Mouse (Mus musculus) forebrain, embryonic 15.5 days (tissue): ENCODE measurements around the gene Tcirg1. TPM values are rescaled to one million over a fixed set of nuclear protein-coding genes. Genes with fewer than 3 reads are reported as not detected.

ENCODE experiments used
- ATAC-seq: fragments of 200-750 bp; cut with Nextera tagmentation; replicated peaks from 2 replicates; pipeline ENCODE4 v1.8.0; 2017; ENCODE audit warnings: mild to moderate bottlenecking, moderate TSS enrichment, moderate library complexity
- H3K27ac ChIP-seq: fragments of 300-500 bp; sonication (generic); replicated peaks from 2 replicates; pipeline ENCODE4 v1.5.1; 2015; ENCODE audit warnings: mild to moderate bottlenecking, inconsistent platforms
- H3K27me3 ChIP-seq: fragments of 300-500 bp; sonication (generic); 2 replicates; pipeline ENCODE4 v1.6.1; 2015; ENCODE audit warnings: inconsistent platforms
- H3K36me3 ChIP-seq: fragments of 300-500 bp; sonication (generic); 2 replicates; pipeline ENCODE4 v1.6.1; 2015; ENCODE audit warnings: mild to moderate bottlenecking, inconsistent platforms
- H3K4me1 ChIP-seq: fragments of 300-500 bp; sonication (generic); 2 replicates; pipeline ENCODE4 v1.6.1; 2015; ENCODE audit warnings: inconsistent platforms
- H3K4me2 ChIP-seq: fragments of 300-500 bp; sonication (generic); replicated peaks from 2 replicates; pipeline ENCODE4 v1.6.1; 2015; ENCODE audit warnings: mild to moderate bottlenecking, inconsistent platforms
- H3K4me3 ChIP-seq: fragments of 300-500 bp; sonication (generic); 2 replicates; pipeline ENCODE4 v1.5.1; 2015; ENCODE audit warnings: mild to moderate bottlenecking, inconsistent platforms
- H3K9ac ChIP-seq: fragments of 300-500 bp; sonication (generic); replicated peaks from 2 replicates; pipeline ENCODE4 v1.6.1; 2015; ENCODE audit warnings: mild to moderate bottlenecking, inconsistent platforms
- H3K9me3 ChIP-seq: fragments of 300-500 bp; sonication (generic); 2 replicates; pipeline ENCODE4 v1.6.1; 2016; ENCODE audit warnings: inconsistent platforms
- WGBS: fragments of 180-500 bp; shearing (Covaris S2); methylation state at CpG from one replicate; pipeline ENCODE4 v1.1.7; 2015; ENCODE audit warnings: mixed read lengths; 5-methylcytosine and 5-hydroxymethylcytosine counted together
- polyA plus RNA-seq: library from polyadenylated mRNA; unstranded; fragments of >200 nt; fragmentation: Nextera tagmentation; extraction: Ambion mirVana; gene quantifications from 2 replicates; pipeline ENCODE4 v1.2.1, GENCODE M21; 2015

Gene Tcirg1
- 11.9 and 13.3 TPM in 2 replicates for polyA plus RNA-seq

DNA sequence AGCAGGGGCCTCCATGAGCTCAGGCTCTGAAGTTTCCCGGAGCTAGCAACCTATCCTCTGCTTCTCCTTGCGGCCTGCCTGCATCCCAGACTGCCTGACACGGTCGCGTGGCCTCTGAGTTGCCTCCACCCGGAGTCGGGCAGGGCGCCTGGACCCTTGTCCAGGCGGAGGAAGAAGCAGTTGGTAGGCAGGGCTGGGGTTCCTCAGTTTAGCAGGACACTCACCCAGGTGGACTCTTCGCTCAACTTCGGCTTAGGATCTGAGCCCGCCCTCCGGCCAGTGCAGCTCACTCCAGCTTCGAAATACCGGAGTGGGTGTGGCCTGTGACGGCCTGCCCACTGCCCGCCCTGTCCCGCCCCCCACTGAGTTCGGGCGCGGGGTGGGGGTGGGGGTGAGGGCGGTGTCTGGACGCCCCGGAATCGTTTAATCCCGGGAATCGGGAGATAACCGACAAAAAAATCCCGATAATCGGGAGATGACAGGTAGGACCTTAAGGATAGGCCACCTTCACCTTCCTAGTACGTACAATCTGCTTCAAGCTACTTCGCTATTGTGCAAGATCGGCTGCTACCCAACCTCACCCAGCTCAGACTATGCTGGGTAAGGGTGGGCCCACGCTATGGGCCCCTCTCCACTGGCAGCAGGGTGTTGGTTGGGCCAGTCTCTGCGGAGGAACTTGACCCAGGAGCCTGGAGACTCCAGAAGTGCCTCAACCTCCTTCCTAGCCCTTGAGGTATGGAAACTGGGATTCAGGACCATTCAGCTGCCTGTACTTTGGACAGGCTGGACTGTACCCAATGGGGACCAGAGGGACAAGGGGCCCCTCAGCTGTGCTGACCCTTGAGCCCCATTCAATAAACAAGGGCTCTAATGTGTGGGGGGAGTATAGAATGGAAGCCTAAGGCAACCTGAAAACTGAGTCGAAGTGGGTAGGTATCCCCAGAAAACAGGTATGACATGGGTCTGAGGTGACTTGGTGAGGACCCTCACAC, at the start of gene Tcirg1:
Gene Tcirg1, minus strand, starts transcription at position 339 of the 992 bp plus-strand sequence.
- peak within 1 kb of the TSS; percentile 41 for H3K9ac ChIP-seq
- ATAC-seq, result peak; percentile 67

DNA sequence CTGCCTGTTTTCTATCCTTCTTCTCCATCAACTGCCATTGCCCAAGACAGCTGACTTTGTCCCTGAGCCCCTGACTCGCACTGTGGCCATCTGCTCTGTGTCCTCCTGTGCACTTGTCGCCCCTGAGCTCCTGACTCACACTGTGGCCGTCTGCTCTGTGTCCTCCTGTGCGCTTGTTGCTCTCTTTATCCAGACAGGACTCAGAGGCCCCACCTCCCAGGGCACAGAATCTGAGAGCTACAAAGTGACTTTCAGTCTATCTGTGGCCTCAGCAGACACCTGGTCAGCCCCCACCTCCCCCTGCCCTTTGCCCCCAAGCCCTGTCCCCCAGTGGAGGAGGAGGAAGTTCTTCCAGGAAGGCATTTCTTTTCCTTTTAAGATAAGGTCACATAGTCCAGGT, 48.9 kb upstream of the Tcirg1 start:
- Histone ChIP-seq H3K9ac (no peak overlapping the region), H3K4me3 (no peak overlapping the region)

More for the DNA sequence above, at the start of gene Tcirg1:
- no peak within 1 kb of the TSS for H3K27ac ChIP-seq
- peaks cover 19% of the 10 kb centered on the region for H3K4me1 ChIP-seq
- peak within 1 kb of the TSS; percentile 65 for H3K4me2 ChIP-seq
- H3K4me3 ChIP-seq, result peak within 1 kb of the TSS; percentile 42
- H3K27me3 ChIP-seq, result no peaks in the 10 kb centered on the region
- no peaks in the 10 kb centered on the region for H3K9me3 ChIP-seq
- H3K36me3 ChIP-seq, result peaks cover 14% of the 10 kb centered on the region
- 4% methylated on average over 36 of the region's 36 CpGs for WGBS

GRCm38 (mm10) chr19:3955033-3955432, 48.1 kb upstream of the Tcirg1 start:
- Histone ChIP-seq H3K9ac (no peak overlapping the region), H3K9me3 (no peaks in the 10 kb centered on the region), H3K27me3 (no peaks in the 10 kb centered on the region), H3K4me2 (no peak overlapping the region), H3K27ac (no peak overlapping the region), H3K36me3 (no peaks in the 10 kb centered on the region), H3K4me1 (no peaks in the 10 kb centered on the region; the same call in 1 of the 2 replicates), H3K4me3 (no peak overlapping the region)
- 76% methylated on average over 3 of the region's 3 CpGs for WGBS
- no peak for ATAC-seq

More for the DNA sequence above, 48.9 kb upstream of the Tcirg1 start:
- H3K9me3 ChIP-seq, result no peaks in the 10 kb centered on the region
- H3K36me3 ChIP-seq, result no peaks in the 10 kb centered on the region
- H3K27me3 ChIP-seq, result no peaks in the 10 kb centered on the region
- ATAC-seq, result no peak
- H3K4me2 ChIP-seq, result no peak overlapping the region
- H3K4me1 ChIP-seq, result no peaks in the 10 kb centered on the region; the same call in 1 of the 2 replicates
- no peak overlapping the region for H3K27ac ChIP-seq
- WGBS, result 65% methylated on average over 4 of the region's 4 CpGs

GRCm38 (mm10) chr19:3952099-3952498, 45.2 kb upstream of the Tcirg1 start:
- Histone ChIP-seq H3K36me3 (no peaks in the 10 kb centered on the region), H3K9ac (no peak overlapping the region), H3K27ac (no peak overlapping the region), H3K4me3 (no peak overlapping the region), H3K27me3 (no peaks in the 10 kb centered on the region), H3K4me1 (no peaks in the 10 kb centered on the region), H3K9me3 (no peaks in the 10 kb centered on the region), H3K4me2 (no peak overlapping the region)
- 48% methylated on average over 1 of the region's 1 CpGs for WGBS
- no peak for ATAC-seq

- H3K27me3 ChIP-seq, result no peaks in the 10 kb centered on the region
- no peak overlapping the region for H3K9ac ChIP-seq
- ATAC-seq, result no peak
These were observed 44.5 kb upstream of the Tcirg1 start for GRCm38 (mm10) chr19:3951461-3951860.

GRCm38 (mm10) chr19:3950331-3950730, 43.4 kb upstream of the Tcirg1 start:
- H3K4me3 ChIP-seq, result no peak overlapping the region
- 79% methylated on average over 3 of the region's 3 CpGs for WGBS
- H3K27me3 ChIP-seq, result no peaks in the 10 kb centered on the region
- ATAC-seq, result no peak
- H3K27ac ChIP-seq, result no peak overlapping the region
- H3K4me2 ChIP-seq, result no peak overlapping the region
- no peaks in the 10 kb centered on the region for H3K4me1 ChIP-seq
- H3K9me3 ChIP-seq, result no peaks in the 10 kb centered on the region
- H3K36me3 ChIP-seq, result no peaks in the 10 kb centered on the region
- H3K9ac ChIP-seq, result no peak overlapping the region

More at GRCm38 (mm10) chr19:3951461-3951860, 44.5 kb upstream of the Tcirg1 start:
- no peak overlapping the region for H3K27ac ChIP-seq
- no peak overlapping the region for H3K4me2 ChIP-seq
- no peak overlapping the region for H3K4me3 ChIP-seq
- H3K9me3 ChIP-seq, result no peaks in the 10 kb centered on the region
- H3K4me1 ChIP-seq, result no peaks in the 10 kb centered on the region
- no peaks in the 10 kb centered on the region for H3K36me3 ChIP-seq

- Histone ChIP-seq H3K4me2 (no peak overlapping the region), H3K4me3 (no peak overlapping the region), H3K36me3 (no peaks in the 10 kb centered on the region), H3K9me3 (no peaks in the 10 kb centered on the region), H3K27me3 (no peaks in the 10 kb centered on the region), H3K27ac (no peak overlapping the region), H3K4me1 (0 out of 2 replicates have a peak, but pooled peaks cover under 1% of the 10 kb centered on the region), H3K9ac (no peak overlapping the region; the same call in 1 of the 2 replicates)
- 76% methylated on average over 14 of the region's 14 CpGs for WGBS
- ATAC-seq, result no peak
These were observed 41.6 kb upstream of the Tcirg1 start for GRCm38 (mm10) chr19:3948546-3948945.

DNA sequence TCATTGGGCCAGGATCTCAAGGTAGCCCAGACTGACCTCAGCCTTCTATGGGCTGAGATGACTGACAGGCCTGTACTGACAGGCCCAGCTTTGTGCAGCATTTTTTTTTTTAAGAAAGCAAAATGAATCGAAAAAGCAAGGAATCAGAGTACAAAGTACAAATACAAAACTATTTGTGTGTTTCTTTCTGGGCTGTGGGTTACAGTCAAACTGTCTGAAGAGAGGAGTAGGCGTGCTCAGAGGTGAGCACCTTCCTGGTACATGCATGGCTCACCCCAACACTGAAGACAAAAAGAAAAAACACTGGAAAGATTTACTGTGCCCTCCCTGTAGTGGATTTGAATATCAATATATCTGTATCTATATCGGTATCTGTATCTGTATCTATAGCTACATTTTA, 40.9 kb upstream of the Tcirg1 start:
- Histone ChIP-seq H3K4me3 (no peak overlapping the region), H3K27me3 (0 out of 2 replicates have a peak, but pooled peaks cover 3% of the 10 kb centered on the region), H3K9me3 (no peaks in the 10 kb centered on the region), H3K9ac (no peak overlapping the region), H3K36me3 (no peaks in the 10 kb centered on the region), H3K4me1 (0 out of 2 replicates have a peak, but pooled peaks cover 4% of the 10 kb centered on the region), H3K27ac (no peak overlapping the region), H3K4me2 (no peak overlapping the region)
- ATAC-seq, result no peak
- 77% methylated on average over 3 of the region's 3 CpGs for WGBS

DNA sequence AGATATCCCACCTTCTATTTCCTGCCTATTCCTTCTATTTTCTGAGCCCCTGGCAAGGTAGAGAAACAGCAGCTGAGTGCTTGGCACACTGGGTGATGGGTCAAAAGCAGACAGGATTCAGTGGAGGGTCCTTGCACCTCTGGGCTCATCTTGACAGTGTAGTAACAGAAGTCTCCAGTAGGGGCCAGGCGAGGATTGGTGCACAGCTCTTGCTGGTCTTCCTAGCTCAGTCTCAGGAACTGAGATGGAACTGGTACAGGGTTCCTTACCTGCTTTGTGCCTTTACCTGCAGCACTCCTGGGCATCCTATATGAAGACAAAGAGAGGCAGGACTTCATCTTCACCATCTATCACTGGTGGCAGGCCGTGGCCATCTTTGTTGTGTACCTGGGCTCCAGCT, 39.8 kb upstream of the Tcirg1 start:
- Histone ChIP-seq H3K9ac (no peak overlapping the region), H3K4me1 (0 out of 2 replicates have a peak, but pooled peaks cover 4% of the 10 kb centered on the region), H3K4me2 (no peak overlapping the region), H3K4me3 (no peak overlapping the region), H3K9me3 (no peaks in the 10 kb centered on the region), H3K27me3 (0 out of 2 replicates have a peak, but pooled peaks cover 3% of the 10 kb centered on the region), H3K36me3 (no peaks in the 10 kb centered on the region), H3K27ac (no peak overlapping the region)
- 12% methylated on average over 2 of the region's 2 CpGs for WGBS
- ATAC-seq, result peak; percentile 68; the same call in 1 of the 2 replicates

DNA sequence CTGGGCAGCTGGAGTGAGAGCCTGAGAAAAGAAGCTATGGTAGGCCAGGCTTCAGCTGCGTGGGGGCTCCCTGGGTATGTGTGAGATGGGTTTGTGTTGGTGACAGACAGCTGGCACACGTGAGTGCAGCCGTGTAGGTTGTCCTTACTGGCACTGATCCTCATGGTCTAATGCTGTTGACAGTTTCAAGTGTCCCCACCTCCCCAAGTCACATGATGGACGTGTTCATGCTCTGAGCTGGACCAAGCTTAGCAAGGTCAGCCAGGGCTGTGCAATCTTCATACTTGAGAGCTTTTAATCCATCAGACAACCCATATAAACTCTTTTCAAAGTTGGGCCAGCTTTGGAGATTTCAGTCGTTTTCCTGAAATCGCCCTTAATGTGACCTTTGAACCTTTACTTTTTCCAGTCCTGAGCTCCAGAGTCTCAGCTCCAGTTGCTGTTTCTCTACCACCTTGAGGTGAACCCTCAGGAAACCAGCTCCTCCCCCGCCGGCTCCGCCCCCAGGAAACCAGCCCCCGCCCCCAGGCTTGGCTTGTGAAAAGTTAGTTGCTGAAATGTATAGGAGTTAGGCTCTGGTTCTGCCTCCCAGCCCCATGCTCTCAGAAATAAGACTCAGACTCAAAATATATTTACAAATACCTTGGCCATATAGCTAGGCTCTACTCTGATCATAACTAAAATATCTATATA, 39.1 kb upstream of the Tcirg1 start:
- Histone ChIP-seq H3K36me3 (no peaks in the 10 kb centered on the region), H3K27me3 (0 out of 2 replicates have a peak, but pooled peaks cover 3% of the 10 kb centered on the region), H3K9ac (no peak overlapping the region), H3K27ac (no peak overlapping the region), H3K4me1 (0 out of 2 replicates have a peak, but pooled peaks cover 4% of the 10 kb centered on the region), H3K9me3 (no peaks in the 10 kb centered on the region), H3K4me2 (no peak overlapping the region), H3K4me3 (no peak overlapping the region)
- 40% methylated on average over 10 of the region's 10 CpGs for WGBS
- ATAC-seq, result no peak

DNA sequence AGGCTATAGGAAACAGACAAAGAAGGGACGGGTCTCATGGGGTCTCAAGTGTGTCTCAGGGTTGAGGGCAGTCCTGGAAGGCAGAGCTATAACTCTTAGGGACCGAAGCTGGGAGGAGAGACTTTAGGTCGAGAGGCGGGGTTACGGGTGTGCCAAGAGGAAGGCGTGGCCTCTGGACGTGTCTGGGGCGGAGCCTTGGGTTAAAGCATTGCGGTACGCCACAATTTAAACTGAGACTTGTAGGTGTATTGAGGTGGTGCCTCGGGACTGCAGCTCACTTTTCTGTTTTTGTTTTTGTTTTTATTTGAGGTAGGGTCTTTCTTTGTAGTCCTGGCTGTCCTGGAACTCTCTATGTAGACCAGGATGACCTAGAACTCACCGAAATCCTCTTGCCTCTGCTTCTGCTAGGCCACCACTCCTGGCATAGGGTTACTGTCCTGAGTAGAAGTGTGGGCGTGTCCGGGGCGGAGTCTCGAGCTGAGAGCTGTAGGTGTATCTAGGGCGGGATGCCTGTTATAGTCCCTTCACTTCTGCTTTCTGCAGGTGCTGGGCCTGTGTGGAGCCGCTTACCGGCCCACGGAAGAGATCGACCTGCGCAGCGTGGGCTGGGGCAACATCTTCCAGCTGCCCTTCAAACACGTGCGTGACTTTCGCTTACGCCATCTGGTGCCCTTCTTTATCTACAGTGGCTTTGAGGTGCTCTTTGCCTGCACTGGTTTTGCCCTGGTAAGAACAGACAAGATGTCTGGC, 36.2 kb upstream of the Tcirg1 start:
- Histone ChIP-seq H3K36me3 (no peaks in the 10 kb centered on the region), H3K9me3 (no peaks in the 10 kb centered on the region), H3K27me3 (0 out of 2 replicates have a peak, but pooled peaks cover 3% of the 10 kb centered on the region), H3K27ac (no peak overlapping the region), H3K9ac (no peak overlapping the region), H3K4me1 (0 out of 2 replicates have a peak, but pooled peaks cover 4% of the 10 kb centered on the region), H3K4me3 (no peak overlapping the region), H3K4me2 (no peak overlapping the region)
- WGBS, result 30% methylated on average over 27 of the region's 27 CpGs
- no peak for ATAC-seq
